Mouse (Mus musculus) spleen, adult 2 months (tissue): ENCODE measurements around the gene Serinc5. TPM values are rescaled to one million over a fixed set of nuclear protein-coding genes. Genes with fewer than 3 reads are reported as not detected.

Experiments used
- DNase-seq, 2 experiments: peaks; one replicate each; pipeline versions ENCODE4 v3.0.0 to v3.0.0-alpha.2; 2012 to 2021; ENCODE audit warnings: low spot score in 2 of 2, low read depth in 1 of 2
- H3K27ac ChIP-seq: fragments of 200-500 bp; 2 replicates; pipeline ENCODE4 v1.5.1; 2012; ENCODE audit warnings: low read length, inconsistent platforms; ENCODE audit not compliant: insufficient read depth
- H3K27me3 ChIP-seq: fragments of 200-500 bp; 2 replicates; pipeline ENCODE4 v1.6.1; 2012; ENCODE audit warnings: mild to moderate bottlenecking, moderate library complexity, low read length, inconsistent platforms; ENCODE audit not compliant: control insufficient read depth, insufficient read depth
- H3K36me3 ChIP-seq: fragments of 200-500 bp; 2 replicates; pipeline ENCODE4 v1.6.1; 2012; ENCODE audit warnings: mild to moderate bottlenecking, low read length, inconsistent platforms; ENCODE audit not compliant: control insufficient read depth, insufficient read depth
- H3K4me1 ChIP-seq: fragments of 200-500 bp; 2 replicates; pipeline ENCODE4 v1.6.1; 2011; ENCODE audit warnings: inconsistent platforms; ENCODE audit not compliant: control insufficient read depth, insufficient read depth, insufficient read length
- H3K4me3 ChIP-seq: fragments of 200-500 bp; 2 replicates; pipeline ENCODE4 v1.5.1; 2011; ENCODE audit warnings: mild to moderate bottlenecking, inconsistent platforms; ENCODE audit not compliant: insufficient read depth, insufficient read length; ENCODE audit errors: extremely low read depth
- CTCF ChIP-seq: fragments of 200-500 bp; IDR thresholded peaks from 2 replicates; pipeline ENCODE4 v1.5.1; 2011; ENCODE audit warnings: mild to moderate bottlenecking, inconsistent platforms; ENCODE audit not compliant: insufficient read depth, insufficient read length, insufficient replicate concordance; ENCODE audit errors: extremely low read depth
- POLR2A ChIP-seq: fragments of 200-500 bp; IDR thresholded peaks from 2 replicates; pipeline ENCODE4 v1.6.1; 2011; ENCODE audit warnings: low read depth, low read length, inconsistent platforms
- WGBS: fragments of 180-500 bp; shearing (Covaris S2); methylation state at CpG from one replicate; pipeline ENCODE4 v1.1.7; 2018; 5-methylcytosine and 5-hydroxymethylcytosine counted together
- polyA plus RNA-seq: library from polyadenylated mRNA; depleted of rRNA; stranded (reverse); fragments of >200 nt; gene quantifications from 2 replicates; pipeline ENCODE4 v1.2.3, GENCODE M21; 2012

Gene Serinc5
- polyA plus RNA-seq, 1 experiment = 16.4 TPM

DNA sequence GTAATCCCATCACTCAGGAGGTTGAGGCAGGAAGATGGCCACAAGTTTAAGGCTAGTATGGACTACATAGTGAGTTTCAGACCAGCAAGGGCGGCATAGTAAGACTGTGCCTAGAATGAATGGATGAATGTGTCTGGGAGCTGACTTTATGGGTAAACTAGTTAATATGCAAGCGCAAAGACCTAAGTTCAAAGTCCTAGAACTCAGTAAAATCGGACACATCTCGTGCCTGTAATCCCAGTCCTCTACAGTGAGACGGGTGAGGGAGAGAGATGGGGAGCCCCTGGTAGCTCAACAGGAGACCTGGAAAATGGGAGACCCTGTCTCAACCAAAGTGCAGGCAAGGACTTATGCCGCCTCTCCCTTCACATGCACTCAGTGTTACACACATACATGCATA, 88.5 kb downstream of the Serinc5 start:
- DNase-seq = no peak
- no peak overlapping the region for H3K4me3 ChIP-seq
- TF ChIP-seq POLR2A (no peak), CTCF (no peak)
- H3K27ac ChIP-seq = no peak overlapping the region
- peaks cover 2% of the 10 kb centered on the region; the same call in 1 of the 2 replicates for H3K36me3 ChIP-seq
- no peaks in the 10 kb centered on the region for H3K27me3 ChIP-seq
- 96% methylated on average over 6 of the region's 6 CpGs for WGBS
- no peaks in the 10 kb centered on the region for H3K4me1 ChIP-seq

GRCm38 (mm10) chr13:92702035-92702434, 91.1 kb downstream of the Serinc5 start:
- Histone ChIP-seq H3K4me3 (no peak overlapping the region), H3K4me1 (no peaks in the 10 kb centered on the region), H3K36me3 (peaks cover 6% of the 10 kb centered on the region), H3K27me3 (no peaks in the 10 kb centered on the region), H3K27ac (no peak overlapping the region)
- WGBS = 94% methylated on average over 5 of the region's 5 CpGs
- TF ChIP-seq POLR2A = no peak
- no peak for TF ChIP-seq CTCF
- no peak for DNase-seq

DNA sequence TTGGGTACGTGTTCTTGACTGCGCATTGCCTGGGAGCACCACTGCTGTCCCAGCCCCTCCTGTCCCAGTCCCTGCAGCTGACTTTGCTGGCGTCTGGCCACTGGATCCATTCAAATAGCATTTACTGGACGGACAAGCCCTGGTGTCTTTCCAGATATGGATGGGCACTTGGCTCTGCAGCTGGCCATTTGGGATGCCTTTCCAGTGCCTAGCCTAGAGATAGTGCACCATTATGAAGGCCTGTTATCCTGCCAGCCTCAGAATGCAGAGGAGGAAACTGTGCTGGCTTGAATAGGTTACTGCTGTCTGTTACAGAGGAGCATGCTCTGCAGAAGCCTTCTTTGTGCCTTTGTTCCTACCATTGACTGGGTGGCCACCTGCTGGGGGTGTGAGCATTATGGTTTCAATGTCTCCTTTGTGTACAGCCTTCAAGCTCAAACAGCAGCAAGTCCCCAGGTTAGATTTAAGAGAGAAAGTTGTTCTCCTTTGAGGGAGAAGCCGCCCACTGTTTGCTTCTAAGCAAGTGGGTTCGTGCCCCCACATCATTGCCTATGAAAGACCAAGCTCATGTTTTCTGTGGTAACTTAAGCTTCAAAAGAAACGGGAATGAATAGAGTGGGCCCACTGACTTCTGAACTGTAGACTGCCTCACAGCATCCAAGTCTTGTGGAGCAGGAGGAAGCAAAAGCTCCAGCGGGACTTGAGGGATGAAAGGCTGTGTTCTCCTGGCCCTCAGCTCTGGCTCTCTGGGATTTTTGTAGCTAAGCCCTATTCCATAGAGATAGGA, 92.5 kb downstream of the Serinc5 start:
- Histone ChIP-seq H3K36me3 (peaks cover 12% of the 10 kb centered on the region), H3K27ac (no peak overlapping the region), H3K4me3 (no peak overlapping the region), H3K27me3 (no peaks in the 10 kb centered on the region), H3K4me1 (no peaks in the 10 kb centered on the region)
- no peak for TF ChIP-seq POLR2A
- TF ChIP-seq CTCF = no peak
- WGBS = 92% methylated on average over 8 of the region's 8 CpGs
- DNase-seq = no peak

DNA sequence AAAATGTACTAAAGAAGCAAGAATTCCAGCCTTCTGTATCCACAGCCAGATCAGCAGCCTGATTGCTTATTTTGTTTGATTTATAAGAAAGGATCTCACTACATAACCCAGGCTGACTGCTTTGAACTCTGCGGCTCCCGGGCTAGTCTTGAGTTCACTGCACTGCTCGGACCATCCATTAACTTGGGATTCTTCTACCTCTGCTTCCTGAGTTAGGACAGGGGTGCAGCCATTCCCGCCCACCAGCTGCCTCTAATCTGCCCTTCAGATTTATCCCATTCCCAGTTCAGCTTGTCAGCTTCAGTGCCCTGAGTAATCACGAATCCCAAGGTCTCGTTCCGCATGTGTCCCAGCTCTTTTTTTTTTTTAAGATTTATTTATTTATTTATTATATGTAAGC, 93.3 kb downstream of the Serinc5 start:
- H3K4me3 ChIP-seq = no peak overlapping the region
- TF ChIP-seq POLR2A (no peak), CTCF (no peak)
- H3K27me3 ChIP-seq = no peaks in the 10 kb centered on the region
- H3K4me1 ChIP-seq = no peaks in the 10 kb centered on the region
- WGBS = 94% methylated on average over 7 of the region's 7 CpGs
- DNase-seq = no peak
- H3K36me3 ChIP-seq = peaks cover 18% of the 10 kb centered on the region
- no peak overlapping the region for H3K27ac ChIP-seq

DNA sequence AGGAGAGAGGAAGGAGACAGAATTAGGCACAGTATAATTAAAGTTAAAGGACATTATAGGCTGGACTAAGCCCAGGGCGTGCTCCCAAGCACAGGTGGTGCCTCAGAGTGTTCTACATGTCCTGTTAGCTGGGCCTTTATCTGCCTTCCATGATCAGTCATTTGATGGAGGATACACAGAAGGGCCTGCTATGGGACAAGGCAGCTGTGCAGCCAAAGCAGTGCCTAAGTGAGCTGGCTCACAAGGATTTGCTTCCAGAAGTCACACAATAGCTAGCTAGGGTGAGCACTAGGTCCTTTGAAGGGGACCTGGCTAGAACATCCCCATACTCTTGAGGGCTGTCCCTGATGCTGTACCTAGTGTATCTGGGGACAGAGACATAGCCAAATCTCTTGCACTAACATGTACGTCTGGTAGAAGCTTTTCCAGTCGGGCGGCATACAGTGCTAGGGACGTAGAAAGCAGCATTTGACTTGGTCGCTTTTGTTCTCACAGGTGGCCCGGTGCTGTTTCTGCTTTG, 94.2 kb downstream of the Serinc5 start:
- peaks cover 21% of the 10 kb centered on the region for H3K36me3 ChIP-seq
- H3K27ac ChIP-seq = no peak overlapping the region
- H3K27me3 ChIP-seq = no peaks in the 10 kb centered on the region
- 95% methylated on average over 7 of the region's 7 CpGs for WGBS
- H3K4me1 ChIP-seq = no peaks in the 10 kb centered on the region
- DNase-seq = no peak
- H3K4me3 ChIP-seq = no peak overlapping the region
- TF ChIP-seq CTCF (no peak), POLR2A (no peak)

DNA sequence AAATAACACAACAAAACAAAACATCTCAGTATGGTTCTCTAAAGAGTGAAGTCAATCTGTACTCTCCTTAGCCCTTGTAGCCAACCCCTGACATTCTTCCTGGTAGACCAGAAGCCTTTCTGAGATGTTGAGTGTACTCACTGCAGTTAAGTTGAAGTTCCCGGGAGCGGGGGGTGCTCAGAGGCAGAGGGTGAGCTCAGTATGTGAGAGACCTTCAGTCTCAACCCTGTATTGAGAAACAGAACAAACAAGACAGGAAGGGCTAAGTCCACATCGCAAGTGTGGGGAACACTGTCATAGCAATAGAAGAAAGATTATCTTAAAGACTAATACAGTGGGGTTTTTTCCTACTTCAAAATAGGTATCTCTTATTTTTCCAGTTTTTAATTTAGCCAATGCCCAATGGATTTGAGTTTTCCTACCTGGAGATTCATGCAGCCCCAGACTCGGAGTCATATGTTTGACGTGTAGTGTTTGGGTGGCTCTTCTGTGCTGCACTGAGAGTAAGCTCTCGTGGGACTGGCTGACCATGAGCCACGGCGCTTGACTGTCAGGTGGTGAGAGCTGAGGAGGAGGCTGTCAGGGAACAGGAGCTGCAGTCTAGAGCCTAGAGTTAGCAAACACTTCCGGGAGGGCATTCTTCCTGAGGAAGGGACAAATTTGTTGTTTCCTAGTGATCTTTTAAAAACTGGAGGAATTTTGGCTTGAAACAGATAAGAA, 95.6 kb downstream of the Serinc5 start:
- Histone ChIP-seq H3K4me1 (no peaks in the 10 kb centered on the region), H3K36me3 (peaks cover 19% of the 10 kb centered on the region), H3K27me3 (no peaks in the 10 kb centered on the region), H3K27ac (no peak overlapping the region), H3K4me3 (no peak overlapping the region)
- no peak for TF ChIP-seq CTCF
- DNase-seq = no peak
- 91% methylated on average over 9 of the region's 9 CpGs for WGBS

DNA sequence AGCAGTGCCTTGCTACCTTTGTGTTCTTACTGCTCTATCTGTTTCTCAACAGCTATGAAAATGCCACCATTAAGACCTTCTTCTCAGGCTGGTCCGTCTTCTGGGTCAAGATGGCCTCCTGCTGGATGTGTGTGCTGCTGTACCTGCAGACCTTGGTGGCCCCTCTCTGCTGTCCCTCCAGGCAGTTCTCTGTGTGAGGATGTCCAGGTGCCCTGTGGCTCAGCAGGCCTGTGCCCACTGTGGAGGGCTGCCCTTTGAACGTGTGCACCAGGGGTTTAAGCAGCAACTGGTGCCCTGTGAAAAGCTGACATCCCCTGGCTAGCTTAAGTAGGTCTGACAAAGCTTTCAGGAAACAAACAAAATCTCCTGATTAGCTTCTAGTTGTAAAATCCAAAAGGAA, 97.0 kb downstream of the Serinc5 start:
- Histone ChIP-seq H3K27ac (no peak overlapping the region), H3K4me3 (no peak overlapping the region), H3K4me1 (no peaks in the 10 kb centered on the region), H3K36me3 (peaks cover 19% of the 10 kb centered on the region), H3K27me3 (no peaks in the 10 kb centered on the region)
- DNase-seq = no peak
- no peak for TF ChIP-seq CTCF
- no peak for TF ChIP-seq POLR2A
- 91% methylated on average over 2 of the region's 2 CpGs for WGBS
